Mouse (Mus musculus) ES-CJ7 (cell line): ENCODE measurements around the gene Tex2.
"Not testable (repeated sequence)": the region's sequence is repeated elsewhere in the genome, so short reads cannot be mapped to it uniquely, and the experiment has no call there.

Experiments used
- DNase-seq: peaks from one replicate; pipeline ENCODE4 v3.0.0; 2011; ENCODE audit warnings: low read depth, low spot score

The Tex2 gene

GRCm38 (mm10) chr11:106622056-106622455 lies 8.8 kb upstream of the Tex2 start:
- no peak for DNase-seq

GRCm38 (mm10) chr11:106618768-106619167 lies 5.5 kb upstream of the Tex2 start:
- not testable (repeated sequence) for DNase-seq

DNA sequence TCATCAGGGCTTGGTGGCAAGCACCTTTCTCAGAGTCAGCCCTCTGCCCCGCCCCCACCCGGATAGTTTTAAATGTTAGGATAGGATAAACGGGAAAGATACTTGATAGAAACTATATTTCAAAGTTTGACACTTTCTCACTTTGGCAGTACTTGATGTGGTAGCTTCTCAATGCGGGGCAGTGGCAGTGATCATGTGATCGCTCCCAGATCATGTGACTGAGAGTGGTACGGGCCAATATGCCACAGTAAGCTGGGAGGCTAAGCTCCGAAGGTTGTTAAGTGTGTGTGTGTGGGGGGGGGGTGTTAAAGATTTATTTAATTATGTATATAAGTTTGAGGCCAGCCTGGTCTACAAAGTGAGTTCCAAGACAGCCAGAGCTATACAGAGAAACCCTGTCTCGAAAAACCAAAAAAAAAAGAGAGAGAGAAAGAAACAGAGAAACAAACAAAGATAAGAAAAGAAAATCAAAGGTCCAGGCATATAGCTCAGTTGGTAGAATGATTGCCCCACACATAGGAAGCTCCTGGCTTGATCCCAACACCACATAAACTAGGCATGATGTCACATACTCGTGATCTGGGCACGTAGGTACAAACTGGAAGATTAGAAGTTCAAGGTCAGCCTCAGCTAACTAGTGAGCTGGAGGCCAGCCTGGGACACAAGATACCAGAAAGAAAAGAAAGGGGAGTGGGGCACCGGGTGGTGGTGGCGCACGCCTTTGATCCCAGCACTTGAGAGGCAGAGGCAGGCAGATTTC lies 4.8 kb upstream of the Tex2 start:
- peak; percentile 45 for DNase-seq

DNA sequence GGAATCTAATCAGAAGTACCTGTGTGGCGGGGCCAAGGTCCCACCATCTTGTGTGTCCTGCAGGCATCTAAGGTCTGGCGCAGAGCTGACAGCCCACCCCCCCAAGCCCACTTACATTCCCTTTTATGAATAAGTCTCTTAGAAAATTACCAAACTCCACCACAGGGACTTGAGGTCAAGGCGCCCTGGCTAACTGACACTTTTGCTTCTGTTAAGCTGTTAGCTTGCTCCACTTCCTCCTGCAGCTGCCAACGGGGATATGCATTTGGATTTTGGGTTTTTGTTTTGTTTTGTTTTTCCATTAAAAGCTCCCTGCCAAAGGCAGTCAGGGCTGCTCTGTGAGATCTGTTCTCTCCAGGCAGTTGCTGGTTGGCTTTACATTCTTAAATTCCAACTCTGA lies 2.3 kb upstream of the Tex2 start:
- no peak for DNase-seq

- no peak for DNase-seq
Observed at GRCm38 (mm10) chr11:106614339-106614645, 1.1 kb upstream of the Tex2 start.

- DNase-seq, result peak; percentile 54
Observed at GRCm38 (mm10) chr11:106613638-106614338, 565 bp upstream of the Tex2 start.

DNA sequence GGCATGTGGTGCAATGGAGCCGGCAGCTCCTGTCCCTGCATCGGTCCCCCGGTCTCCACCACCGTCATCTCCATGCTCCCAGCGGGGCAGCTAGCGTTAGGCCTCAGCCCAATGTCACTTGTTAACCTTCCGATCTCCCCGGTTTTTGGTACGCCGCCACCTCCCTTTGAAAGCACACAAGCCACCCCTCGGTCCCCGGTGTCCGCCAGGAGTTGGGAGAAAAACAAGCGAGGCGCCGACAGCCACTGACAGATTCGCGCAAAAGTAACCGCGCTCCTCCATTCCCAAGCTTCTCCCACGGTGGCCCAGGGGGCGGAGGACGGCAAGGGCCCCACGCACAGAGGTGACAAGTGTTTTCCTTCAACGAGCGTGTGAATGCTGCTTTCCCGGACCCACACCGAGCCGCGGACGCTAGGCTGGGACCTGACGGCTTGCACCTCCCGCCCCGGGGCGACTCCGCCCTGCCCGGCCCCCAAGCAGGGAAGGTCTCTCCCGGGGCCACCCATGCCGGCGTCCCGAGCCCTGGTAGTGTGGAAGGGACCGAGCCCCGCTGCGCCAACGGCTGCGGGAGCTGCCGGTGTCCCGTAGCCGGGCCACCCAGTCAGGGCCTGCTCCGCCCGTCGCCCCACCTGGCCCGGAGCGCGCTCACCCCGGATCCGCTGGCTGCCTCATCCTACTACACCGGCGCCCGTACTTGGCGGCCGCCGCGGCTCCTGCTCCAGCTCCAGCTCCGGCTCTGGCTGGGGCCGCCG lies 838 bp downstream of the Tex2 start:
- no peak for DNase-seq

- DNase-seq, result peak; percentile 57
Observed at GRCm38 (mm10) chr11:106609731-106610130, 3.5 kb downstream of the Tex2 start.

DNA sequence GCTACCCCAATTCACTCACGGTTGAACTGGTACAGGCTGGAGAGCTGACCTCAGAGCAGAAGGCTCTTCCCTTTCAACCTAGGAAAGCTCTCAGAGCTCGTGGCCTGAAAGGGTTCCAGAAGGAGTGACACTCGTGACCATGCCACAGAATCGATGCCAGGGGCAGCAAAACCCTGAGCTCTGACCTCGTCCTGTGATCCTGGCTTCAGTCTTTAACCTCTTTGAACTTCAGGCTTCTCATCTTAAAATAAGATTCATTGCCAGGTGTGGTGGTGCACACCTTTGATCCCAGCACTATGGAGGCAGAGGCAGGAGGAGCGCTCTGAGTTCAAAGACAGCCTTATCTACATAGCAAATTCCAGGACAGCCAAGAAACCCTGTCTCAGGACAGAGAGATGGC lies 5.9 kb downstream of the Tex2 start:
- peak; percentile 50 for DNase-seq

GRCm38 (mm10) chr11:106606042-106606441 lies 7.2 kb downstream of the Tex2 start:
- peak; percentile 30 for DNase-seq

DNA sequence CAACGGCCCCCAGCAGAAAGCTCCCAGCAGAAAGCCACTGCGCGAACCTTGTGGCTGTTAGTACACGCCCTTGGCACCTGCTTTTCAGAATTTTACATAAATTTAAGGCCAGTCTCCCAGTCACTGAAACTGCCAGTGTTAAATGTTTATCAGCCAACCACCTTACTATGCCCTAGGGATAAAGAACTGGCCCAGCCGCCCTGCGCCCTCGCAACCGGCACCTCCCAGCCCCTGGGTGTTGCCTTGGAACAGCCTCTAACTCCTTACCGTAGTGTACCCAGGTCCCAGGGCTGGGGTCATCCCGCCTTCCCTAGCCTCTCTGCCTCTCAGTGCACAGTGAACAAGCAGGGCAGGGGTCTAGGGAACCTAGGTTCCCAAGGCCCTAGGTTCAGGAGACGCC lies 10.0 kb downstream of the Tex2 start:
- no peak for DNase-seq

- no peak for DNase-seq
Observed at GRCm38 (mm10) chr11:106600124-106600523, 13.1 kb downstream of the Tex2 start.

- DNase-seq, result no peak
Observed at GRCm38 (mm10) chr11:106599345-106599744, 13.9 kb downstream of the Tex2 start.

DNA sequence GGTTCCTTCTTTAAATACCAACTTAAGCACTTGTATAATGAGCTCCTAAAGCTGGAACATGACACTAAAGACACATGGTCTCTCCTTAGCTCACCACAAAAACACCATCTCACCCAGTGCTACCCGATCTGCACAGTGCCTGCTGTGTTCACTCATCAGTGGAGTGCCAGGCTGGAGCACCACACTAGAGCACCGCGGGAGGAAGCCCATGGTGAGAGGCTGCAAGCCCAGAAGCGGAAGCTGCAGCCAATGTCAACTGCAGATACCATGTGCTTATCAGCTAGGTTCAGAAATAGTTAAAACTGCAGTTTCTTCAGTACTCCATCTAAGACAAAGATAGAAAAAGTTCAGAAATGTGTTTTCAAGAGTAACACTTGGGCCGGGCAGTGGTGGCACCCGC lies 14.9 kb downstream of the Tex2 start:
- no peak for DNase-seq

DNA sequence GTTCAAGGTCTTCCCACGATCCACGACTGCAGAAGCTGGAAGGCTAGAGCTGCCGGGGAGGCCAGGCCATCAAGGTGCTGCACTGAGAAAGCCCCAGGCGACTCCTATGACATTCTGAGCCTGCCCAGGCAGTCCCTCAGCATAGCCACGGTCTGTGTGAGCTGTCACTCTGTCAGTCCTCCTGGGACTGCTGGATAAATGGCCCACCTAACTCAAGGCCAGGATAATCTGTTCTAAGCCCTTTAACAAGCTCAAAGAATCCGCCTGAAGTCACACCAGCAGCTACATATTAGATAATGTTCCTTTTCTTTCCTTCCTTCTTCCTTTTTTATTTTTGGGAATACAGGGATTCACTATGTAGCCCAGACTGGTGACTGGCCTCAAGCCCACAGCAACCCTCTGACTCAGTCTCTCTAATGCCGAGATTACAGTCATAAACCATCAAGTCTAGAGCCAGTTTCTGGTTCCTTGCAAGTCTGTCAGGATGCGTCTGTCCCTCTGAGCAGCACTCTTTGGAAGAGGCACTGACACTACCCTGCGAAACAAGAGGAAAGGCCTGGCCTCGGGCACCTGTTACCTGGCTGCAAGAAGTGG lies 15.4 kb downstream of the Tex2 start:
- DNase-seq, result no peak

DNA sequence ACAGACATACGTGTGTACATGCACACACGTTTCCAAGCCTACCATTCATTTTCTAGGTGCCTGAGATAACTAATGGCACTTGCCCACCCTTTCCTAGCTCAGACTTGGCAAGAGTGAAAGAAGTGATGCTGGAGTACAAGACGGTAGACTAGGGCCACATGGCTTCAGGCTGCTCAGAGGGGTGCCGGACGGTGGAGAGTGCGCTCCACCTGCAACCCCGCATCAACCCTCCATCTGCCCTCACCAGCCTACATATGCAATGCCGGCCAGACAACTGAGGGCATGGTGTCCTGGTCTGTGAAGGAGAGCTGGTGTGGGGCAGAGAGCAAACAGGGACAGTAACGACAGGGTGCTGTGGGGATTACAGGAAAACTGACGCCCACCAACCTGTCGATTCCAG lies 22.0 kb downstream of the Tex2 start:
- DNase-seq, result no peak

- no peak for DNase-seq
Observed at GRCm38 (mm10) chr11:106590143-106590542, 23.1 kb downstream of the Tex2 start.

- DNase-seq, result no peak
Observed at GRCm38 (mm10) chr11:106588781-106589180, 24.4 kb downstream of the Tex2 start.

GRCm38 (mm10) chr11:106587786-106588519 lies 25.3 kb downstream of the Tex2 start:
- DNase-seq, result no peak

GRCm38 (mm10) chr11:106583801-106584200 lies 29.4 kb downstream of the Tex2 start:
- DNase-seq, result no peak

DNA sequence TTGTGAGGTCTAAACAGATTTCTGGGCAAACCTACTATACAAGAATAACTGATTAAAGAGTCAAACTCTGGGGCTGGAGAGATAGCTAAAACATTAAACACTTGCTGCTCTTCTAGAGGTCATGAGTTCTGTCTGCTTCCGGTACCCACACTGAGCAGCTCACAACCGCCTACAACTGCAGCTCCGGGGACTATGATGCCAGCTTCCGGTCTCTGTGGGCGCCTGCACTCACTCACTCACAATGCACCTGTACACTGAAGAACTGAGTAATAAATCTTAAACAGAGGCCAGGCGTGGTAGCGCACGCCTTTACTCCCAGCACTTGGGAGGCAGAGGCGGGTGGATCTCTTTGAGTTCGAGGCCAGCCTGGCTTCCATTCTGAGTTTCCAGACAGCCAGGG lies 31.9 kb downstream of the Tex2 start:
- DNase-seq, result no peak

GRCm38 (mm10) chr11:106580468-106580867 lies 32.8 kb downstream of the Tex2 start:
- DNase-seq, result no peak
